Mouse (Mus musculus): Measurements from ENCODE around the gene Creg2.

DNA sequence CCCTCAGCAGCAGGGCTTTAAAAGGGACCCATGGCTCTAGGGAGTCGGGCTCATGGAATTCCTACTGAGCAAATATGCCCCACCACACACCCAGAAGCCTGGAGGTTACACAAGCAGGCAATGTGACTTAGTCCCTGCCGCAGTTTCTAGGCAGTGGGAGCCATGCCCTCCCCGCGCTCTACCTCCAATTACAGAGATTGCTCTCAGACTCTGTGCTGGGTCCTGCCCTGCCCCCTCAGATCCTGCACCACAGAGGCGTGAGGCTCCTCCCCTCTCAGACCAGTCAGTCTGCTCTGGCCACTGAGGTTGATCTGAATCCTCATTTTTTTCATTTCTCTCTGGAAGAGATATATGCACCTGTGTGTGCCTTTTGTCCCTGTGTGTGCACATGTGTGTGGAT, 14.6 kb downstream of the Creg2 start:
- TF ChIP-seq CTCF (IDR thresholded peaks at IDR 0.05; ENCODE audit: borderline replicate concordance, control insufficient read depth, extremely low read depth, insufficient read depth, low read length, poor library complexity) (no peak), POLR2A (IDR thresholded peaks at IDR 0.05; ENCODE audit: control insufficient read depth, extremely low read depth, insufficient read depth, low read length, poor library complexity) (no peak)
